Mouse (Mus musculus): ENCODE results near the gene Esp3. TPM values are rescaled to one million over a fixed set of nuclear protein-coding genes. Genes with fewer than 3 reads are reported as not detected.
"Not testable (repeated sequence)": the region's sequence is repeated elsewhere in the genome, so short reads cannot be mapped to it uniquely, and the experiment has no call there.

Esp3 gene
- total RNA-seq (2021), result not detected

GRCm38 (mm10) chr17:40631775-40632174 lies at the start of gene Esp3:
TSS of gene Esp3 (plus strand) at chr17:40632075.
- intact Hi-C loops (cut with DNase I); DNase-seq (ENCODE audit: low spot score): not testable (repeated sequence)

GRCm38 (mm10) chr17:40583906-40584305 lies 48.0 kb upstream of the Esp3 start:
- DNase-seq (ENCODE audit: low spot score); intact Hi-C loops (cut with DNase I): not testable (repeated sequence)

DNA sequence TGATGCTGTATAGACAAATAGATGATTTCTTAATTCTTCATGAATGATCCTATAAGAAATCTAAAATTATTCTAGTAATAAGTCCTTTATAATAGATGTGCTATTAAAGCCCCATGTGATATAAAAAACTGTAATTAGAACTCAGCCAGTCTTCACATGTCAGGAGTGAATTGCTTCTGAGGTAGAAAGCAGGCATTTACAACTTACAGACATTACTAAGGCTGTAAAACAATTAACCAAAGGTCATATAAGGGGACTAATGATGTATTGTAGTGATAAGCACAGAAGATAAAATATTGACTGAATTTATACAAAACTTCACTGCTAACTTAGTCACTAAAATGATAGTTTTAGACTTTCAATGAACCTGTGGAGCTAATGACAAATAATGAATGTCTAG lies 40.6 kb upstream of the Esp3 start:
- intact Hi-C loops (cut with DNase I), result no loop called here
- no peak for DNase-seq (ENCODE audit: low spot score)

DNA sequence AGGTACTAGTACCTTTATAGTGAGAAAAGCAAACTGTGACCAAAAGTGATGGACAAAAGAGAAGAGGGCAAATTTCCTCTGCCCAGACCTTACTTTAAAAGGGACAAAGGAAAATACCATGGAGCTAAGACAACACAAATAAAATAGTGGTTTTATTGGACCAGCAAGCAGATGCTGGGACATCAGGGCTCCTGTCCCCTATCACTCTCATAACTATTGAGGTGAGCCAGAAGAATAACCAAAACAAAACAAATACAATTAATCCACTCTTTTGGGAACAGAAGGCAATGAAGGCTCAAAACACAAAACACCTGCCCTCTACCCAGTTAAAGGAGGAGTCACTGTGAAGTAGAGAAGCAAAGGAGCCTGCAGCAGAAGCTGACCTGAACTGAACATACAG lies 33.6 kb upstream of the Esp3 start, which contains the start of gene Esp4:
Esp4 (plus strand) TSS at position 301 of the 400 bp plus-strand sequence.
- intact Hi-C loops (cut with DNase I), result no loop called here
- DNase-seq (ENCODE audit: low spot score), result no peak

DNA sequence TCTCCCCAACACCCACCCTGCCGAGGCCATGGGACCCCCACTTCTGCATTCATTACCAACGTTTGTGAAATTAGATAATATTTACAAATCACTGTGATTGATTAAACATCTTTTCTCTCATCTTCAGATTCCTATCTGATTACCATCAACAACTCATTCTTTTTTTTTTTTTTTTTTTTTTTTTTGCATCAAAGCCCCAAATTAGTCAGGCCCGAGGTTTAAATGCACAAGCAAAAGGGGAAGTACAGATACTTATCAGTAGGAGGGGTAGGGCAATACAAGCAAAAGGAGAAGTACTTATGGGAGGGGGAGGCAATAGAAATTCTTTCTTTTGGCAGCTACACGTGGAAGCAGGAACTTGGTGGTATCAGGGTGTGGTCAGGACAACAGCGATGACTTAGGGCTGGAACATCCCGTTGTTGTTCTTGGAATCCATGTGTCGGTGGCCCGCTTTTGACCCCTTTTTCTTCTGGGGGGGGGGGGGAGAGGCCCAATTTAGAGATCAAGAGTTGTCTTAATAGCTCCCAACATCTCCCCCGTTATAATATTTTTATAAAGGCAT lies 30.3 kb downstream of the Esp3 start:
- DNase-seq (ENCODE audit: low spot score); intact Hi-C loops (cut with DNase I): not testable (repeated sequence)

GRCm38 (mm10) chr17:40663161-40663811 lies 31.4 kb downstream of the Esp3 start:
- intact Hi-C loops (cut with DNase I); DNase-seq (ENCODE audit: low spot score): not testable (repeated sequence)

Other genes starting within 250 kb of the Esp3 start
- not detected for gene Esp8, start 112.1 kb upstream of the Esp3 start, total RNA-seq (2021)
- not detected for gene Esp6, start 70.6 kb upstream of the Esp3 start, total RNA-seq (2021)
- not detected for gene Esp4, start 33.5 kb upstream of the Esp3 start, total RNA-seq (2021)
- gene Esp1, start 95.0 kb downstream of the Esp3 start, total RNA-seq (2021), result not detected
- not detected for gene Crisp2, start 174.9 kb downstream of the Esp3 start, total RNA-seq (2021)
- under 1 TPM; 0.28 to 0.47 TPM for gene Rhag, start 179.1 kb downstream of the Esp3 start, total RNA-seq (2021)
- gene 9130008F23Rik, start 248.5 kb downstream of the Esp3 start, total RNA-seq (2021), result 1 to 10 TPM in 1 of 2 experiments, under 1 TPM in 1; 0.88 to 1.1 TPM